Mouse (Mus musculus) kidney, postnatal 36 days (tissue): ENCODE measurements at regions not wholly inside any gene's neighbourhood (a gene's known extent, or its start where the extent isn't known, plus 50 kb on each side); places are given as distances from the start of the nearest gene placed in this dataset.

Source experiments
- DNase-seq, 2 experiments: peaks; one replicate each; pipeline ENCODE4 v3.0.0; 2021 to 2022; ENCODE audit warnings: mixed read lengths in 2 of 2

DNA sequence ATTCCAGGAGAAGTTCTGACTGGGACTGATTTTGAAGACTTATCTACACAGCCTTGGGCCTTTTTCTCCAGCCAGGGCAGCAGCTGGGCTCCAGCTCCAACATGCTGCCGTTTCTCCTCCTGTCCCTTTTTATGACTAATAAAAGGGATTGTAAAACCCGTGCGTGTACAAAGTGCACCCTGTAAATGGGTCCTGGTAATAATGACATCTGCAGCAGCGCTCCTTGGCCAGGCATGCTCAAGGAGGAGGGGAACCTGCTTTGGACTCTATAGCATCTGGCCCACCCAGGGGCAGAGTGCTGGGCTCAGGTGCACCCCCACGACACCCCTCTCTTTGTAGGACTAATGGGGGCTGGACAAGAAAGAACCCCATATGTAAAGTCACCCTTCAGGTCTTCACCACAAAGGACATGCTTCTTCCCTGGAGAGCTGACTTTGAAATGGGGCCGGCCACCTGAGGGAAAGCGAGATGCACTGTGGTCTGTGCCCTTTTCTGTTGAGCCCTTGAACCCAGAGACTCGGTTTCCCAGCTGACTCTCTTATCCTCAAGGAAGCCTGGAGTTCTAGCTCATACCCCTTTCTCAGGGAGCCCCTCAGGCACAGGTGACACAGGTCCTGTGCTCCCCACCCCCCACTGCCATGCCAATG lies 61.4 kb downstream of the Mrpl23 start:
- DNase-seq, result no peak

DNA sequence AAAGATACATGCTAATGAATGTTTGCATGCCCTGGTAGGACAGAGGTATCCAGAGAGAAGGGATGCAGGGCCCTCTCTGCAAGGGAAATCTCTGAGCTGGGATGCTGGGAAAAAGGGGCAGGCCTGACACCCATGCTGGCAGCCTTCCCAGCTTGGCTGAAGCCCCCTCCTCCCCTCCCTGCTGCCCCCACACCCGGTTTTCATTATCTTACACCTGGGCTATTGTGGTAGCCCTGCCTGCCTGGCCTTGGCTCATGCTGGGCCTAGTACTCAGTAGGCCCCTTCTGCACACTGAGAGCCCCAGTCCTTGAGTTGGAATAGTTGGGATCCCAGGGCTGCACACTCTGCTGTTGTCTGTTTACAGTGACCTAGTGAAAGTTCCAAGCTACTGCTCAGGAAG lies 62.9 kb downstream of the Mrpl23 start:
- no peak for DNase-seq

DNA sequence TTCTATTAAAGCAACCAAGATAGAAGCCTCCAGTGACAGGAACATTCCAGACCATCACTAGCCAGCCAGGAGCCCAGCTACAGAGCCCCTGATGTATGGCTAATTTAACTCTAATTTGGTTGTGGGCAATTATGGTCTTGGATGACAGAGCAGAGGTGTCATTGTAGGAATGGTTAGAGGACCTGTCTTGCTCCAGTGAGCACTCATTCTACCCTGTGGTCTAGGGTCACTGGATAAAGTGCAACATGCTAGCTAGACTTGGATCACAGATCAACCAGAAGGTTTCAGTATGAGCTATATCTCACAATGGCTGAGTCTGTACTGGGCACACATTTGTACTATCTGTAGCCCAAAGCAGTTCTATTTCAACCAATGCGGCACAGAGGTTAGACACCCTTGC lies 63.7 kb downstream of the Mrpl23 start:
- DNase-seq, result peak in 1 of 2 experiments; percentile 17

DNA sequence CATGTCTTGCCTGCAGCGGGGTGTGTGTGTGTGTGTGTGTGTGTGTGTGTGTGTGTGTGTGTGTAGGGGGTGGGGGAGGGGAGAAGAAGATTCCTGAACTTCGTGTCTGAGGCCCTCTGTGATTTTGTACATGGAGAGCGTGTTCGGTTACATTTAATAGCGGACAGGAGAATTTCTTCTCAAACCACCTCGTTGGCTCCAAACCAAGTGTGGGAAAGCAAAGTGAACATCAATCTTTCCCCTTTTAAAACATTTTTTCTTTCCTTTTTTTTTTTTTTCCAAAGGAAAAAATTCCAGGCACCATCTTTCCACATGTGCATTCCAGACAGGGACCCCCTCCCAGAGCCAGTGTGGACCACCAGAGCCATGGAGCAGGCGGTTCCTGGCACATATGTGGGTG lies 65.5 kb downstream of the Mrpl23 start:
- DNase-seq, result no peak

DNA sequence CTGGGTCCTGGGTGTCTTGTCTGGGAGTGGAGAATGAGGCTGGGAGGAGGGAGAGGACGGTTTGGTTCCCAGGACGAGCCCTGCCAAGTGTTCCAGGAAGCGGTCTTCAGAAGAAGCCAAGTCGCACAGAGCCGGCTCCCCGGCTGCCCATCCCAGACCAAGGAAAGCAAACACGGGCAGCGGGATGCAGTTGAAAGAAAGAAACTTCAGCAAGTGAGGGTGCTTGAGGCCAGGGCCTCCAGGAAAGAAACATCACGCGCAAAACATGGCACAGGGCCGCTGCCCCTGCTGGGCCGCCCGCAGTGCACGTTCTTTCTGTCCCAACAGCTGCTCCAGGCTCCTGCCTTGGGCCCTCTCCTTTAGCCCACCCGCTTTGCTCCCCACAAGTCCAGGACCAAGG lies 66.7 kb downstream of the Igf2 start:
- DNase-seq, result no peak

- DNase-seq, result no peak
Observed at GRCm38 (mm10) chr7:142600400-142600799, 66.2 kb downstream of the Igf2 start.
